Mouse (Mus musculus) cerebellum, adult 9-10 months (tissue): Measurements from ENCODE around the gene C5ar1.
"Not testable (repeated sequence)": the region's sequence is repeated elsewhere in the genome, so short reads cannot be mapped to it uniquely, and the experiment has no call there.

Source experiments
- DNase-seq: peaks from one replicate; pipeline ENCODE4 v3.0.0; 2022

C5ar1 gene

GRCm38 (mm10) chr7:16259110-16259590 is at the start of gene C5ar1:
C5ar1 (minus strand) TSS chr7:16259540.
- no peak for DNase-seq

GRCm38 (mm10) chr7:16308555-16309317 is 49.4 kb upstream of the C5ar1 start:
- peak; percentile 61 for DNase-seq

GRCm38 (mm10) chr7:16308093-16308492 is 48.8 kb upstream of the C5ar1 start, which contains the start of gene Bbc3:
Bbc3 (plus strand) TSS chr7:16308393.
- DNase-seq: not testable (repeated sequence)

GRCm38 (mm10) chr7:16307141-16307540 is 47.8 kb upstream of the C5ar1 start:
- not testable (repeated sequence) for DNase-seq

- DNase-seq: peak; percentile 94
These were observed 40.2 kb upstream of the C5ar1 start for GRCm38 (mm10) chr7:16299419-16300035.

- DNase-seq: peak; percentile 62
These were observed 39.6 kb upstream of the C5ar1 start for GRCm38 (mm10) chr7:16298927-16299326.

GRCm38 (mm10) chr7:16297616-16298015 is 38.3 kb upstream of the C5ar1 start:
- no peak for DNase-seq

GRCm38 (mm10) chr7:16296766-16297390 is 37.5 kb upstream of the C5ar1 start:
- DNase-seq: peak; percentile 92

GRCm38 (mm10) chr7:16296146-16296545 is 36.8 kb upstream of the C5ar1 start:
- DNase-seq: peak; percentile 61

- DNase-seq: peak; percentile 85
These were observed 36.1 kb upstream of the C5ar1 start for GRCm38 (mm10) chr7:16295321-16295900.

- peak; percentile 95 for DNase-seq
These were observed 35.5 kb upstream of the C5ar1 start for GRCm38 (mm10) chr7:16294837-16295236.

GRCm38 (mm10) chr7:16294346-16294745 is 35.0 kb upstream of the C5ar1 start:
- DNase-seq: peak; percentile 72

GRCm38 (mm10) chr7:16287791-16288190 is 28.5 kb upstream of the C5ar1 start:
- no peak for DNase-seq

- no peak for DNase-seq
These were observed 27.7 kb upstream of the C5ar1 start for GRCm38 (mm10) chr7:16287016-16287415.

- DNase-seq: peak; percentile 98
These were observed 27.0 kb upstream of the C5ar1 start, which contains the start of gene Ccdc9 for GRCm38 (mm10) chr7:16286026-16286961. Ccdc9 (minus strand) TSS chr7:16286795.

GRCm38 (mm10) chr7:16285450-16286025 is 26.2 kb upstream of the C5ar1 start:
- DNase-seq: peak; percentile 77

- DNase-seq: no peak
These were observed 25.6 kb upstream of the C5ar1 start for GRCm38 (mm10) chr7:16284904-16285303.

- no peak for DNase-seq
These were observed 24.7 kb upstream of the C5ar1 start for GRCm38 (mm10) chr7:16284001-16284400.

GRCm38 (mm10) chr7:16282334-16282733 is 23.0 kb upstream of the C5ar1 start:
- DNase-seq: no peak

GRCm38 (mm10) chr7:16280721-16281120 is 21.4 kb upstream of the C5ar1 start:
- DNase-seq: no peak
